Mouse (Mus musculus): Measurements from ENCODE around the gene Atp2c1. TPM values are rescaled to one million over a fixed set of nuclear protein-coding genes. Genes with fewer than 3 reads are reported as not detected.

Gene Atp2c1
- polyA plus RNA-seq, 1 experiment = 20.5 TPM

DNA sequence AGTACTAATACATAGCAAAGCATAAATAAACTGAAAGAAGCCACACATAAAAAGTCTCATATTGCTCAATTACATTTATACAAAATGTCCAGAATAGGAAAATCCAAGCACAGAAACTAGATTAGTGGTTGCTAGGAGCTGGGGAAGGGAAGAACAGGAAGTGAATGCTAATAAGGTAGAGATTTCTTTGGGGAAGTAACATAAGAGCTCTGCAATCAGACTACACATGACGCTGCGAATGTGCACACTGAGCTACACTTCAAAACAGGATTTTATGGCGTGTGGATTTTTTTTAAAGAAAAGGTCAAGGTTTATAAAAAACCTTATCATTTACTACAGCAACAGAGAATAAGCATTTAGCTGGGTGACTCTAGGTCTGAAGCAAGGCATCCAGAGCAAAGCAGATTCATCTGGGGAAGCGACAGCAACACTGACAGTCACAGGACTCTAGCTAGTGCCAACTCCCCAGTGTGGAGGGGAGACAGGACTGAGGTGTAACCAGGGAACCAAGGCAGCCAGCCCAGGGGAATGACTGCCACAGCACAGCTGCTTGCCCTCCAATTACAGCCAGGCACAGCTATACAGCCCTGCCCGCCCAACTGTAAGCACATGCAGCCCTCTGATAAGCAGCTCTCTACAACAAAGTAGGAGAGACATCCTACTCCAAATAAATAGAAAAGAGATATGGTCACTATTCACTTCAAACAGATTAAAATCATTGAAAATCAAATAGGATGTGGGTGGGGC is 42.6 kb downstream of the Atp2c1 start:
- H3K4me2 ChIP-seq (ENCODE audit: low read depth) = no peak overlapping the region
- TF ChIP-seq TCF12 (IDR thresholded peaks at IDR 0.05; ENCODE audit: insufficient read depth, poor library complexity, severe bottlenecking) (no peak), MYOG (IDR thresholded peaks at IDR 0.05; ENCODE audit: control insufficient read depth in 1 of 3, insufficient read depth in 1 of 3, insufficient read length in 2 of 3, low read depth in 2 of 3) (peak in 2 of 3 experiments; percentile 43 to 72), MYOD1 (IDR thresholded peaks at IDR 0.05; ENCODE audit: control insufficient read depth in 1 of 3, insufficient read length in 2 of 3, low read depth in 2 of 3) (peak in 2 of 3 experiments; percentile 56 to 76), POLR2A (IDR thresholded peaks at IDR 0.05; ENCODE audit: insufficient read length, low read depth) (no peak)
- H3K27me3 ChIP-seq (ENCODE audit: control insufficient read depth, insufficient read depth, insufficient read length) = no peaks in the 10 kb centered on the region
- no peak overlapping the region for H3ac ChIP-seq (ENCODE audit: control insufficient read depth, insufficient read length)
- no peaks in the 10 kb centered on the region for H3K36me3 ChIP-seq (ENCODE audit: control insufficient read depth, insufficient read depth)
- no peak overlapping the region for H3K4me3 ChIP-seq
- H3K79me2 ChIP-seq (ENCODE audit: control insufficient read depth, insufficient read depth) = peaks cover 71% of the 10 kb centered on the region

DNA sequence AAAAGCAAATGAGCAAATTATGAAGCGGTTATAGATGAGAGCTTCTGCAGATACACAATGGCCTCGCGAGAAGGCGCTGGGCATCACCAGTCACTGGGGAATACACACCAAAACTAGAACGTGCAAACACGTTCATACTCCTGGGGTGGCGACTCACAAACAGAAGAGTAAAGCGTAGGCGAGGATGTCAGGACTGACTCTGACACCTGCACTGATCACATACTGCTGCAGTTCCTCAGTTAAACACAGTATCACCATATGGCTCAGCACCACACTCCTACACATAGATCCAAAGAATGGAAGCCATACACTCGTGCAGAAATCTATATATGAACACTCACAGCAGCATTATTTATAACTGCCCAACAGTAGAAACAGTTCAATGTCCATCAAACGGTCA is 43.2 kb downstream of the Atp2c1 start:
- no peak for TF ChIP-seq MAX (IDR thresholded peaks at IDR 0.05; ENCODE audit: low read depth)
- no peak for TF ChIP-seq SRF (IDR thresholded peaks at IDR 0.05; ENCODE audit: control insufficient read depth, insufficient read length, low read depth)
- no peak for TF ChIP-seq USF1 (IDR thresholded peaks at IDR 0.05; ENCODE audit: low read depth)
- TF ChIP-seq MYOD1 (IDR thresholded peaks at IDR 0.05; ENCODE audit: control insufficient read depth in 1 of 3, insufficient read length in 2 of 3, low read depth in 2 of 3) = no peak
- TF ChIP-seq MYOG (IDR thresholded peaks at IDR 0.05; ENCODE audit: control insufficient read depth in 1 of 3, insufficient read depth in 1 of 3, insufficient read length in 2 of 3, low read depth in 2 of 3) = no peak
- no peak for TF ChIP-seq TCF3 (IDR thresholded peaks at IDR 0.05; ENCODE audit: insufficient read length, low read depth)
- no peak for TF ChIP-seq CEBPB (IDR thresholded peaks at IDR 0.05; ENCODE audit: insufficient read depth, poor library complexity, severe bottlenecking)
- no peak for TF ChIP-seq REST (IDR thresholded peaks at IDR 0.05; ENCODE audit: insufficient read depth, insufficient read length)
- no peak for TF ChIP-seq POLR2AphosphoS2 (IDR thresholded peaks at IDR 0.05; ENCODE audit: insufficient read length, low read depth)
- no peak for TF ChIP-seq POLR2A (IDR thresholded peaks at IDR 0.05; ENCODE audit: insufficient read length, low read depth)
- no peak for TF ChIP-seq TCF12 (IDR thresholded peaks at IDR 0.05; ENCODE audit: insufficient read depth, poor library complexity, severe bottlenecking)
- no peak for TF ChIP-seq E2F4 (IDR thresholded peaks at IDR 0.05; ENCODE audit: insufficient read depth)
- H3K4me2 ChIP-seq (ENCODE audit: low read depth) = no peak overlapping the region
- no peaks in the 10 kb centered on the region for H3K27me3 ChIP-seq (ENCODE audit: control insufficient read depth, insufficient read depth, insufficient read length)
- no peaks in the 10 kb centered on the region for H3K36me3 ChIP-seq (ENCODE audit: control insufficient read depth, insufficient read depth)
- H3K4me3 ChIP-seq = no peak overlapping the region
- H3ac ChIP-seq (ENCODE audit: control insufficient read depth, insufficient read length) = no peak overlapping the region
- H3K79me2 ChIP-seq (ENCODE audit: control insufficient read depth, insufficient read depth) = peaks cover 72% of the 10 kb centered on the region

DNA sequence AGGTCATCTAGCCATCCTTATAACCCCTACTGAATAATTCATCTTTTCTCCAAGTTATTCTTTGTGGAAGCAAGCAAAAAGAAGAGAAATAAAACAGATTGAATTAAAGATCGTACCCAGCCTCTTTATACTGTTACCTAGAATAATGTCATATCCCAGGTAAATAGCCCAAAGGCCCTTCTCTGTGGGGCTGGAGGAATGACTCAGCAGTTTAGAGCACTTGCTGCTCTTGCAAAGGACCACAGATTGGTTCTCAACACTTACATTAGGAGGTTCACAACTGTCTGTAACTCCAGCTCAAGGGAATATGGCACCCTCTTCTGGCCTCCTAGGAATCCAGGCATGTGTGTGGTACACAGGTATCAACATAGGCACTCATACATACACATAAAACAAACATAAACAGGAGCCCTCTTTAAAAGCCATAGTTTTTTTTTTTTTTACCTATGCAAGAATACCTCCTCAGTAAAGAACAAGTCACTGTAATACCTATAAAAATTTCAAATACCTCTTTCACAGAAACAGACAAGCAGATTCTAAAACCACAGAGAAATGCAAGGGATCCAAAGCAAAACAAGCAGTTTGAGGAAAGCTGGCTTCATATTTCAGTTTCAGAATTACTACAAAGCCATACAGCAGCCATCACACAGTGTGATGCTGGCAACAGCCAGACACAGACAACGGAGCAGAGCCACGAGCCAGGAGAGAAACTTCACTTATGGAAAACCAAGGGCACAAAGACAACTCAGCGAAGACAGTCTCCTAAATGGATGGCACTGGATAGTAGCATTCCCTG is 44.2 kb downstream of the Atp2c1 start:
- H3K36me3 ChIP-seq (ENCODE audit: control insufficient read depth, insufficient read depth) = no peaks in the 10 kb centered on the region
- no peak overlapping the region for H3ac ChIP-seq (ENCODE audit: control insufficient read depth, insufficient read length)
- H3K4me3 ChIP-seq = no peak overlapping the region
- H3K27me3 ChIP-seq (ENCODE audit: control insufficient read depth, insufficient read depth, insufficient read length) = no peaks in the 10 kb centered on the region
- TF ChIP-seq POLR2A (IDR thresholded peaks at IDR 0.05; ENCODE audit: insufficient read length, low read depth) (no peak), POLR2AphosphoS2 (IDR thresholded peaks at IDR 0.05; ENCODE audit: insufficient read length, low read depth) (no peak), E2F4 (IDR thresholded peaks at IDR 0.05; ENCODE audit: insufficient read depth) (no peak), REST (IDR thresholded peaks at IDR 0.05; ENCODE audit: insufficient read depth, insufficient read length) (no peak), CEBPB (IDR thresholded peaks at IDR 0.05; ENCODE audit: insufficient read depth, poor library complexity, severe bottlenecking) (no peak), USF1 (IDR thresholded peaks at IDR 0.05; ENCODE audit: low read depth) (no peak), MAX (IDR thresholded peaks at IDR 0.05; ENCODE audit: low read depth) (no peak), TCF3 (IDR thresholded peaks at IDR 0.05; ENCODE audit: insufficient read length, low read depth) (no peak), MYOG (IDR thresholded peaks at IDR 0.05; ENCODE audit: control insufficient read depth in 1 of 3, insufficient read depth in 1 of 3, insufficient read length in 2 of 3, low read depth in 2 of 3) (no peak), MYOD1 (IDR thresholded peaks at IDR 0.05; ENCODE audit: control insufficient read depth in 1 of 3, insufficient read length in 2 of 3, low read depth in 2 of 3) (no peak), TCF12 (IDR thresholded peaks at IDR 0.05; ENCODE audit: insufficient read depth, poor library complexity, severe bottlenecking) (no peak), SRF (IDR thresholded peaks at IDR 0.05; ENCODE audit: control insufficient read depth, insufficient read length, low read depth) (no peak)
- no peak overlapping the region for H3K4me2 ChIP-seq (ENCODE audit: low read depth)
- H3K79me2 ChIP-seq (ENCODE audit: control insufficient read depth, insufficient read depth) = peaks cover 71% of the 10 kb centered on the region

DNA sequence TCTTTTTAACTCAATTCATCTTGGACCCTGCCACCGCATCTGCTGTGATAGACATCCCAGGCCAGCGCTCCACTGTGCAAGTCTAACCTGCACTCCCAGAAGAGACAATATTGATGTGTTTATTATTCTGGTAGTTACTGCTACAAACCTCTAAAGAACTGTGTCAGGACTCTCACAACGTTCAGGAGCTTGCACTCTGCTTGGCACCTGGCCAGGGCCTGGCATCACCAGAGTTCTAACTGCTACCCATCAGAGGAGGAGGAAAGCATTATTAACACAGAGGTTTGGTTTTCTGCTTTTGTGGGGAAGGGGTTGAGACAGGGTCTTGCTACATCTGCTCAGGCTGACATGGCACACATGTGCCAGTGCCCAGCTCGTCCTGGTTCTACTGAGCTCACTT is 45.0 kb downstream of the Atp2c1 start:
- H3K4me3 ChIP-seq = no peak overlapping the region
- H3K79me2 ChIP-seq (ENCODE audit: control insufficient read depth, insufficient read depth) = peaks cover 69% of the 10 kb centered on the region
- no peaks in the 10 kb centered on the region for H3K27me3 ChIP-seq (ENCODE audit: control insufficient read depth, insufficient read depth, insufficient read length)
- H3K36me3 ChIP-seq (ENCODE audit: control insufficient read depth, insufficient read depth) = no peaks in the 10 kb centered on the region
- H3ac ChIP-seq (ENCODE audit: control insufficient read depth, insufficient read length) = no peak overlapping the region
- TF ChIP-seq MYOG (IDR thresholded peaks at IDR 0.05; ENCODE audit: control insufficient read depth in 1 of 3, insufficient read depth in 1 of 3, insufficient read length in 2 of 3, low read depth in 2 of 3) (no peak), REST (IDR thresholded peaks at IDR 0.05; ENCODE audit: insufficient read depth, insufficient read length) (no peak), TCF12 (IDR thresholded peaks at IDR 0.05; ENCODE audit: insufficient read depth, poor library complexity, severe bottlenecking) (no peak), POLR2AphosphoS2 (IDR thresholded peaks at IDR 0.05; ENCODE audit: insufficient read length, low read depth) (no peak), TCF3 (IDR thresholded peaks at IDR 0.05; ENCODE audit: insufficient read length, low read depth) (no peak), E2F4 (IDR thresholded peaks at IDR 0.05; ENCODE audit: insufficient read depth) (no peak), CEBPB (IDR thresholded peaks at IDR 0.05; ENCODE audit: insufficient read depth, poor library complexity, severe bottlenecking) (no peak), SRF (IDR thresholded peaks at IDR 0.05; ENCODE audit: control insufficient read depth, insufficient read length, low read depth) (no peak), MYOD1 (IDR thresholded peaks at IDR 0.05; ENCODE audit: control insufficient read depth in 1 of 3, insufficient read length in 2 of 3, low read depth in 2 of 3) (no peak), USF1 (IDR thresholded peaks at IDR 0.05; ENCODE audit: low read depth) (no peak), POLR2A (IDR thresholded peaks at IDR 0.05; ENCODE audit: insufficient read length, low read depth) (no peak)
- no peak overlapping the region for H3K4me2 ChIP-seq (ENCODE audit: low read depth)
